Mouse (Mus musculus): ENCODE results near the gene Olfr5. TPM values are rescaled to one million over a fixed set of nuclear protein-coding genes. Genes with fewer than 3 reads are reported as not detected.

The Olfr5 gene
- total and polyA plus RNA-seq, 2 experiments from 2014 or later: not detected

DNA sequence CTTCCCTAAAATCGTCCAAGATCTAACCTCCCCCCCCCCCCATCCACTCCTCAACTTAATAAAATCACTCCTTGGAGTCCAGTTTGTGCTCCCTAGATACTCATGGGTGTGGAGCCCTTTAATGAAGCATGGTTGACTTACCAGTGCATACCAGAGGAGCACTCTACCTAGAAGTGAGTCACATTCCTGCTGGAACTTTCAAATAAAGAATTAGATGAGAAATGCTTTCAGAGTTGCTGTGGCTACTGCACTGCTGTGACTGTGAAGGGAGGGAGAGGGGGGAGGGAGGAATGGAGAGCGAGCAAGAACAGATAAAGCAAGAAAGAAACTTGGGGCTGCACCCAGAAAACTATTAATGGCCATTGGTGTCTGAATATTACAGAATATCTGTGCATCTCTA is 45.6 kb downstream of the Olfr5 start:
- Histone ChIP-seq H3K9ac (replicated peaks; ENCODE audit: low read depth, low read length) (no peak overlapping the region), H3K9me3 (replicated peaks; ENCODE audit: control insufficient read depth, low read length) (no peaks in the 10 kb centered on the region)

DNA sequence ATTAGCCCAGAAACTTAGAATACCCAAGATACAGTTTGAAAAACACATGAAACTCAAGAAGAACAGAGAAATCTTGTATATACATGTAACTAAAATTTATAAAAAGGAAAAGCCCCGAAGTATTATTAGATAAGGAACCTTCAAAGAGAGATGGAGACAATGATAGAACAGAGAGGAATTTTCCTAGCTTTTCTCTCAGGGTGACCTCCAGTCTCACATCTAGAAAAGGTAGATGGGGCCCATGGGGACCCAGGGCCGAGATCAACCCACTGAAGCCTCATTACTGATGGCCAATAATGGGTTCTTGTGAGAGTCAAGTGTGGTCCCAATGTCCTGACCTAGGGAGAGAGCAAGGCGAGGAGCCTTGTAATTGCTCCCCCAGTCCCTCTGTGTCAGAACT is 48.4 kb downstream of the Olfr5 start, which contains the start of gene Olfr1344:
Olfr1344 (plus strand) TSS at position 301 of the 400 bp plus-strand sequence.
- no peak within 1 kb of the TSS for H3K27ac ChIP-seq (ENCODE audit: low read depth)
- no peaks in the 10 kb centered on the region for H3K27me3 ChIP-seq (ENCODE audit: control insufficient read depth, insufficient read depth, low read length)
- H3K36me3 ChIP-seq (replicated peaks; ENCODE audit: control insufficient read depth, insufficient read depth, low read length): no peaks in the 10 kb centered on the region
- no peak for TF ChIP-seq CTCF (IDR thresholded peaks at IDR 0.05; ENCODE audit: low read depth)
- TF ChIP-seq EP300 (IDR thresholded peaks at IDR 0.05; ENCODE audit: low read depth): no peak
- H3K4me3 ChIP-seq (ENCODE audit: low read depth, low read length): no peak within 1 kb of the TSS
- H3K9me3 ChIP-seq (replicated peaks; ENCODE audit: control insufficient read depth, low read length): no peaks in the 10 kb centered on the region
- DNase-seq (ENCODE audit: low spot score) (no peak), ATAC-seq (ENCODE audit: insufficient read depth, low read depth) (no peak)
- H3K4me1 ChIP-seq (ENCODE audit: control insufficient read depth, insufficient read depth): no peaks in the 10 kb centered on the region
- H3K4me2 ChIP-seq (ENCODE audit: low read depth, low read length): no peak within 1 kb of the TSS
- 53% methylated on average over 3 of the region's 3 CpGs for WGBS
- H3K9ac ChIP-seq (replicated peaks; ENCODE audit: low read depth, low read length): no peak within 1 kb of the TSS

More for the DNA sequence above, 45.6 kb downstream of the Olfr5 start:
- no peak for TF ChIP-seq CTCF (IDR thresholded peaks at IDR 0.05; ENCODE audit: low read depth)
- TF ChIP-seq EP300 (IDR thresholded peaks at IDR 0.05; ENCODE audit: low read depth): no peak
- Histone ChIP-seq H3K4me3 (ENCODE audit: low read depth, low read length) (no peak overlapping the region), H3K36me3 (replicated peaks; ENCODE audit: control insufficient read depth, insufficient read depth, low read length) (no peaks in the 10 kb centered on the region), H3K27me3 (ENCODE audit: control insufficient read depth, insufficient read depth, low read length) (no peaks in the 10 kb centered on the region), H3K4me1 (ENCODE audit: control insufficient read depth, insufficient read depth) (no peaks in the 10 kb centered on the region), H3K27ac (ENCODE audit: low read depth) (no peak overlapping the region), H3K4me2 (ENCODE audit: low read depth, low read length) (no peak overlapping the region)
- no peak for ATAC-seq (ENCODE audit: insufficient read depth, low read depth)
- DNase-seq (ENCODE audit: low spot score): no peak
- WGBS: 51% methylated on average over 2 of the region's 2 CpGs

DNA sequence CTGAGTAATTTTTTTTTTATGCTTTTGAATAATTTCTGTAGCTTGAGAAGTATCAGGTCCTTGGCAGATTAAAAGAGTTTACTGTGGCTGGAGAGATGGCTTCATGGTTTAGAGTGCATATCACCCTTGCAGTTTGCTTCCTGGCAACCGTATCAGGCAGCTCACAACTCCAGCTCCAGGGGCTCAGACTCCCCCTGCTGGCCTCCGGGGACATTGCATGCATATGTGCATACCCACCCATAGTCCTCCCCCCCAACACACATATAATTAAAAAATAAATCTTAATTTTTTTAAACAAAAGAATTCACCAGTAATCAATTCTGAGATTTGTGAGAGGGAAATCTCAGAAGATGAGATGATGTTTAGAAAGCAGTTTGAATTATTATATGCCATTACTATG is 56.4 kb downstream of the Olfr5 start:
- 39% methylated on average over 2 of the region's 2 CpGs for WGBS
- Histone ChIP-seq H3K4me2 (ENCODE audit: low read depth, low read length) (no peak overlapping the region), H3K36me3 (replicated peaks; ENCODE audit: control insufficient read depth, insufficient read depth, low read length) (no peaks in the 10 kb centered on the region), H3K9me3 (replicated peaks; ENCODE audit: control insufficient read depth, low read length) (no peaks in the 10 kb centered on the region), H3K27me3 (ENCODE audit: control insufficient read depth, insufficient read depth, low read length) (no peaks in the 10 kb centered on the region), H3K4me1 (ENCODE audit: control insufficient read depth, insufficient read depth) (no peaks in the 10 kb centered on the region), H3K9ac (replicated peaks; ENCODE audit: low read depth, low read length) (no peak overlapping the region), H3K4me3 (ENCODE audit: low read depth, low read length) (no peak overlapping the region), H3K27ac (ENCODE audit: low read depth) (no peak overlapping the region)
- DNase-seq (ENCODE audit: low spot score) (no peak), ATAC-seq (ENCODE audit: insufficient read depth, low read depth) (no peak)
- TF ChIP-seq EP300 (IDR thresholded peaks at IDR 0.05; ENCODE audit: low read depth) (no peak), CTCF (IDR thresholded peaks at IDR 0.05; ENCODE audit: low read depth) (peak; percentile 34)

DNA sequence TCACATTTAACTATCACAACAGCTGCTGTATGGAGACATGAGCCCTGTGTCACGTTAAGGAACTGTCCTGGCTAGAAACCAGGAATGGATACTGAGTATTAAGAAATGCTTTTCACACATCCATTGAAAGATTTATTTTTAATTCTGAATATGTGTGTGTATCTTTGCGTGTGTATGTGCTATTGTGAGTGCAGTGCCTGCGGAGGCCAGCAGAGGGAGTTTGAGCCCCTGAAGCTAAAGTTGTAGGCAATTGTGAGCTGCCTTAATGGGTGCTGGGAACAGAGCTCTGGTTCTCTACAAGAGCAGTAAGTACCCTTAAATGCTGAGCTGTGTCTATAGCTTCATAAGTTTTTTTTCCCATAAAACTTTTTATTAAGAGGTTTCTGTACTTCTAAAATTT is 57.4 kb downstream of the Olfr5 start:
- Histone ChIP-seq H3K4me3 (ENCODE audit: low read depth, low read length) (no peak overlapping the region), H3K9me3 (replicated peaks; ENCODE audit: control insufficient read depth, low read length) (no peaks in the 10 kb centered on the region), H3K27ac (ENCODE audit: low read depth) (no peak overlapping the region), H3K36me3 (replicated peaks; ENCODE audit: control insufficient read depth, insufficient read depth, low read length) (no peaks in the 10 kb centered on the region), H3K9ac (replicated peaks; ENCODE audit: low read depth, low read length) (no peak overlapping the region), H3K4me1 (ENCODE audit: control insufficient read depth, insufficient read depth) (no peaks in the 10 kb centered on the region), H3K4me2 (ENCODE audit: low read depth, low read length) (no peak overlapping the region), H3K27me3 (ENCODE audit: control insufficient read depth, insufficient read depth, low read length) (no peaks in the 10 kb centered on the region)
- WGBS: 77% methylated on average over 3 of the region's 3 CpGs
- no peak for TF ChIP-seq EP300 (IDR thresholded peaks at IDR 0.05; ENCODE audit: low read depth)
- TF ChIP-seq CTCF (IDR thresholded peaks at IDR 0.05; ENCODE audit: low read depth): no peak
- ATAC-seq (ENCODE audit: insufficient read depth, low read depth) (no peak), DNase-seq (ENCODE audit: low spot score) (no peak)

Other genes with a start within 250 kb of the Olfr5 start
- not detected in 2 replicates for gene Epp13, start 234.2 kb downstream of the Olfr5 start, total RNA-seq (2014; rRNA removed; ENCODE audit: low replicate concordance)
- not detected in 2 replicates for gene Epp13, start 234.2 kb downstream of the Olfr5 start, polyA plus RNA-seq (2015; fragmentation: Nextera tagmentation; extraction: Ambion mirVana)
- gene Zfp667, start 200.4 kb downstream of the Olfr5 start, total RNA-seq (2014; rRNA removed; ENCODE audit: low replicate concordance): 0.95 and 2.7 TPM in 2 replicates
- gene Zfp667, start 200.4 kb downstream of the Olfr5 start, polyA plus RNA-seq (2015; fragmentation: Nextera tagmentation; extraction: Ambion mirVana): 3.3 and 4.7 TPM in 2 replicates
- 3.1 TPM in 1 of 2 replicates, not detected in the other for gene Zfp583, start 155.7 kb downstream of the Olfr5 start, total RNA-seq (2014; rRNA removed; ENCODE audit: low replicate concordance)
- gene Zfp583, start 155.7 kb downstream of the Olfr5 start, polyA plus RNA-seq (2015; fragmentation: Nextera tagmentation; extraction: Ambion mirVana): 2.6 and 3.1 TPM in 2 replicates
- gene Gm3854, start 143.2 kb downstream of the Olfr5 start, total RNA-seq (2014; rRNA removed; ENCODE audit: low replicate concordance): not detected in 2 replicates
- gene Gm3854, start 143.2 kb downstream of the Olfr5 start, polyA plus RNA-seq (2015; fragmentation: Nextera tagmentation; extraction: Ambion mirVana): 0.44 and 0.51 TPM in 2 replicates
- 0.11 TPM in 1 of 2 replicates, not detected in the other for gene Zfp78, start 123.7 kb downstream of the Olfr5 start, total RNA-seq (2014; rRNA removed; ENCODE audit: low replicate concordance)
- gene Zfp78, start 123.7 kb downstream of the Olfr5 start, polyA plus RNA-seq (2015; fragmentation: Nextera tagmentation; extraction: Ambion mirVana): 0.94 and 1.3 TPM in 2 replicates
- 2.5 and 5.3 TPM in 2 replicates for gene Zfp28, start 103.6 kb downstream of the Olfr5 start, total RNA-seq (2014; rRNA removed; ENCODE audit: low replicate concordance)
- 6.9 and 8.0 TPM in 2 replicates for gene Zfp28, start 103.6 kb downstream of the Olfr5 start, polyA plus RNA-seq (2015; fragmentation: Nextera tagmentation; extraction: Ambion mirVana)
- not detected in 2 replicates for gene Smim17, start 88.2 kb downstream of the Olfr5 start, total RNA-seq (2014; rRNA removed; ENCODE audit: low replicate concordance)
- gene Smim17, start 88.2 kb downstream of the Olfr5 start, polyA plus RNA-seq (2015; fragmentation: Nextera tagmentation; extraction: Ambion mirVana): 0.12 and 0.21 TPM in 2 replicates
- not detected in 2 replicates for gene Gm20715, start 76.7 kb downstream of the Olfr5 start, total RNA-seq (2014; rRNA removed; ENCODE audit: low replicate concordance)
- not detected in 2 replicates for gene Gm20715, start 76.7 kb downstream of the Olfr5 start, polyA plus RNA-seq (2015; fragmentation: Nextera tagmentation; extraction: Ambion mirVana)
- gene Olfr1344, start 48.3 kb downstream of the Olfr5 start, total RNA-seq (2014; rRNA removed; ENCODE audit: low replicate concordance): not detected in 2 replicates
- gene Olfr1344, start 48.3 kb downstream of the Olfr5 start, polyA plus RNA-seq (2015; fragmentation: Nextera tagmentation; extraction: Ambion mirVana): not detected in 2 replicates
- gene Olfr1336, start 30.8 kb downstream of the Olfr5 start, total RNA-seq (2014; rRNA removed; ENCODE audit: low replicate concordance): not detected in 2 replicates
- not detected in 2 replicates for gene Olfr1336, start 30.8 kb downstream of the Olfr5 start, polyA plus RNA-seq (2015; fragmentation: Nextera tagmentation; extraction: Ambion mirVana)
- gene Olfr1346, start 19.8 kb downstream of the Olfr5 start, total RNA-seq (2014; rRNA removed; ENCODE audit: low replicate concordance): not detected in 2 replicates
- gene Olfr1346, start 19.8 kb downstream of the Olfr5 start, polyA plus RNA-seq (2015; fragmentation: Nextera tagmentation; extraction: Ambion mirVana): not detected in 2 replicates
- not detected in 2 replicates for gene Olfr1347, start 12.8 kb upstream of the Olfr5 start, total RNA-seq (2014; rRNA removed; ENCODE audit: low replicate concordance)
- gene Olfr1347, start 12.8 kb upstream of the Olfr5 start, polyA plus RNA-seq (2015; fragmentation: Nextera tagmentation; extraction: Ambion mirVana): not detected in 2 replicates
- gene Olfr1348, start 21.8 kb upstream of the Olfr5 start, total RNA-seq (2014; rRNA removed; ENCODE audit: low replicate concordance): not detected in 2 replicates
- gene Olfr1348, start 21.8 kb upstream of the Olfr5 start, polyA plus RNA-seq (2015; fragmentation: Nextera tagmentation; extraction: Ambion mirVana): not detected in 2 replicates
- gene Olfr1349, start 36.0 kb upstream of the Olfr5 start, total RNA-seq (2014; rRNA removed; ENCODE audit: low replicate concordance): not detected in 2 replicates
- not detected in 2 replicates for gene Olfr1349, start 36.0 kb upstream of the Olfr5 start, polyA plus RNA-seq (2015; fragmentation: Nextera tagmentation; extraction: Ambion mirVana)
- not detected in 2 replicates for gene Olfr1350, start 77.9 kb upstream of the Olfr5 start, total RNA-seq (2014; rRNA removed; ENCODE audit: low replicate concordance)
- gene Olfr1350, start 77.9 kb upstream of the Olfr5 start, polyA plus RNA-seq (2015; fragmentation: Nextera tagmentation; extraction: Ambion mirVana): not detected in 2 replicates
- gene Zim1, start 209.5 kb upstream of the Olfr5 start, total RNA-seq (2014; rRNA removed; ENCODE audit: low replicate concordance): 5.6 and 10.7 TPM in 2 replicates
- 1.3 and 1.6 TPM in 2 replicates for gene Zim1, start 209.5 kb upstream of the Olfr5 start, polyA plus RNA-seq (2015; fragmentation: Nextera tagmentation; extraction: Ambion mirVana)
- 53.7 and 55.9 TPM in 2 replicates for gene Peg3, start 243.5 kb upstream of the Olfr5 start, total RNA-seq (2014; rRNA removed; ENCODE audit: low replicate concordance)
- gene Peg3, start 243.5 kb upstream of the Olfr5 start, polyA plus RNA-seq (2015; fragmentation: Nextera tagmentation; extraction: Ambion mirVana): 26.3 and 28.5 TPM in 2 replicates
- gene Usp29, start 243.6 kb upstream of the Olfr5 start, total RNA-seq (2014; rRNA removed; ENCODE audit: low replicate concordance): 3.1 and 3.2 TPM in 2 replicates
- 1.7 and 2.2 TPM in 2 replicates for gene Usp29, start 243.6 kb upstream of the Olfr5 start, polyA plus RNA-seq (2015; fragmentation: Nextera tagmentation; extraction: Ambion mirVana)